Mouse (Mus musculus): Measurements from ENCODE around the gene Cyp4f14. TPM values are rescaled to one million over a fixed set of nuclear protein-coding genes. Genes with fewer than 3 reads are reported as not detected.

Gene Cyp4f14
- polyA plus RNA-seq, 1 experiment from 2014 or later: not detected

- Histone ChIP-seq H3K27me3 (replicated peaks; ENCODE audit: insufficient read depth, low read length) (no peaks in the 10 kb centered on the region), H3K9me3 (ENCODE audit: low read length) (no peaks in the 10 kb centered on the region), H3K27ac (ENCODE audit: low read length) (no peak overlapping the region), H3K36me3 (ENCODE audit: insufficient read depth, low read length) (no peaks in the 10 kb centered on the region; the same call in 1 of the 2 replicates), H3K4me2 (replicated peaks; ENCODE audit: low read depth, low read length) (no peak overlapping the region), H3K4me1 (ENCODE audit: insufficient read depth, low read depth, low read length) (peaks cover 7% of the 10 kb centered on the region; the same call in 1 of the 2 replicates), H3K9ac (replicated peaks; ENCODE audit: low read depth) (no peak overlapping the region; the same call in 1 of the 2 replicates), H3K4me3 (ENCODE audit: low read depth, low read length) (no peak overlapping the region)
- ATAC-seq: no peak
- no peak for TF ChIP-seq CTCF (IDR thresholded peaks at IDR 0.05)
- TF ChIP-seq EP300 (IDR thresholded peaks at IDR 0.05): no peak
- 94% methylated on average over 6 of the region's 6 CpGs for WGBS
- DNase-seq (ENCODE audit: low spot score): no peak
Observed at GRCm38 (mm10) chr17:32889611-32890010, 27.5 kb downstream of the Cyp4f14 start.

GRCm38 (mm10) chr17:32880320-32881218 is 36.6 kb downstream of the Cyp4f14 start:
- Histone ChIP-seq H3K36me3 (ENCODE audit: insufficient read depth, low read length) (peaks cover 12% of the 10 kb centered on the region; the same call in 1 of the 2 replicates), H3K4me1 (ENCODE audit: insufficient read depth, low read depth, low read length) (no peaks in the 10 kb centered on the region; the same call in 1 of the 2 replicates), H3K27ac (ENCODE audit: low read length) (no peak overlapping the region), H3K9ac (replicated peaks; ENCODE audit: low read depth) (no peak overlapping the region), H3K4me3 (ENCODE audit: low read depth, low read length) (no peak overlapping the region), H3K4me2 (replicated peaks; ENCODE audit: low read depth, low read length) (no peak overlapping the region), H3K9me3 (ENCODE audit: low read length) (no peaks in the 10 kb centered on the region), H3K27me3 (replicated peaks; ENCODE audit: insufficient read depth, low read length) (no peaks in the 10 kb centered on the region)
- WGBS: 87% methylated on average over 14 of the region's 14 CpGs
- no peak for ATAC-seq
- TF ChIP-seq EP300 (IDR thresholded peaks at IDR 0.05): no peak
- TF ChIP-seq CTCF (IDR thresholded peaks at IDR 0.05): no peak
- no peak for DNase-seq (ENCODE audit: low spot score)

GRCm38 (mm10) chr17:32878773-32879172 is 38.4 kb downstream of the Cyp4f14 start:
- no peak for DNase-seq (ENCODE audit: low spot score)

GRCm38 (mm10) chr17:32877471-32878171 is 39.5 kb downstream of the Cyp4f14 start:
- H3K27ac ChIP-seq (ENCODE audit: low read length): no peak overlapping the region
- H3K36me3 ChIP-seq (ENCODE audit: insufficient read depth, low read length): no peaks in the 10 kb centered on the region
- H3K9ac ChIP-seq (replicated peaks; ENCODE audit: low read depth): no peak overlapping the region
- H3K4me3 ChIP-seq (ENCODE audit: low read depth, low read length): no peak overlapping the region
- H3K4me1 ChIP-seq (ENCODE audit: insufficient read depth, low read depth, low read length): no peaks in the 10 kb centered on the region; the same call in 1 of the 2 replicates
- no peaks in the 10 kb centered on the region for H3K27me3 ChIP-seq (replicated peaks; ENCODE audit: insufficient read depth, low read length)
- no peak for ATAC-seq
- no peaks in the 10 kb centered on the region for H3K9me3 ChIP-seq (ENCODE audit: low read length)
- 3% methylated on average over 22 of the region's 22 CpGs for WGBS
- peak; percentile 35 for DNase-seq (ENCODE audit: low spot score)
- peak overlapping the region; percentile 25 for H3K4me2 ChIP-seq (replicated peaks; ENCODE audit: low read depth, low read length)
- no peak for TF ChIP-seq CTCF (IDR thresholded peaks at IDR 0.05)
- TF ChIP-seq EP300 (IDR thresholded peaks at IDR 0.05): no peak

More at GRCm38 (mm10) chr17:32878773-32879172, 38.4 kb downstream of the Cyp4f14 start:
- H3K27ac ChIP-seq (ENCODE audit: low read length): no peak overlapping the region
- H3K4me3 ChIP-seq (ENCODE audit: low read depth, low read length): no peak overlapping the region
- WGBS: 85% methylated on average over 11 of the region's 11 CpGs
- no peaks in the 10 kb centered on the region for H3K9me3 ChIP-seq (ENCODE audit: low read length)
- H3K4me1 ChIP-seq (ENCODE audit: insufficient read depth, low read depth, low read length): no peaks in the 10 kb centered on the region; the same call in 1 of the 2 replicates
- TF ChIP-seq CTCF (IDR thresholded peaks at IDR 0.05): no peak
- no peak for TF ChIP-seq EP300 (IDR thresholded peaks at IDR 0.05)
- H3K36me3 ChIP-seq (ENCODE audit: insufficient read depth, low read length): peaks cover 9% of the 10 kb centered on the region; the same call in 1 of the 2 replicates
- H3K27me3 ChIP-seq (replicated peaks; ENCODE audit: insufficient read depth, low read length): no peaks in the 10 kb centered on the region
- no peak for ATAC-seq
- H3K9ac ChIP-seq (replicated peaks; ENCODE audit: low read depth): no peak overlapping the region
- no peak overlapping the region for H3K4me2 ChIP-seq (replicated peaks; ENCODE audit: low read depth, low read length)

GRCm38 (mm10) chr17:32872696-32873095 is 44.4 kb downstream of the Cyp4f14 start:
- TF ChIP-seq EP300 (IDR thresholded peaks at IDR 0.05): no peak
- TF ChIP-seq CTCF (IDR thresholded peaks at IDR 0.05): no peak
- no peak overlapping the region for H3K4me2 ChIP-seq (replicated peaks; ENCODE audit: low read depth, low read length)

GRCm38 (mm10) chr17:32872091-32872490 is 45.1 kb downstream of the Cyp4f14 start:
- Histone ChIP-seq H3K27me3 (replicated peaks; ENCODE audit: insufficient read depth, low read length) (no peaks in the 10 kb centered on the region), H3K4me2 (replicated peaks; ENCODE audit: low read depth, low read length) (no peak overlapping the region)

More at GRCm38 (mm10) chr17:32872696-32873095, 44.4 kb downstream of the Cyp4f14 start:
- H3K27ac ChIP-seq (ENCODE audit: low read length): no peak overlapping the region
- ATAC-seq (no peak), DNase-seq (ENCODE audit: low spot score) (no peak)
- no peaks in the 10 kb centered on the region for H3K36me3 ChIP-seq (ENCODE audit: insufficient read depth, low read length)
- H3K4me3 ChIP-seq (ENCODE audit: low read depth, low read length): no peak overlapping the region
- WGBS: 64% methylated on average over 5 of the region's 5 CpGs
- H3K27me3 ChIP-seq (replicated peaks; ENCODE audit: insufficient read depth, low read length): no peaks in the 10 kb centered on the region
- no peak overlapping the region for H3K9ac ChIP-seq (replicated peaks; ENCODE audit: low read depth)
- no peaks in the 10 kb centered on the region; the same call in 1 of the 2 replicates for H3K4me1 ChIP-seq (ENCODE audit: insufficient read depth, low read depth, low read length)
- H3K9me3 ChIP-seq (ENCODE audit: low read length): no peaks in the 10 kb centered on the region

More at GRCm38 (mm10) chr17:32872091-32872490, 45.1 kb downstream of the Cyp4f14 start:
- TF ChIP-seq EP300 (IDR thresholded peaks at IDR 0.05) (no peak), CTCF (IDR thresholded peaks at IDR 0.05) (no peak)
- DNase-seq (ENCODE audit: low spot score) (no peak), ATAC-seq (no peak)
- Histone ChIP-seq H3K4me3 (ENCODE audit: low read depth, low read length) (no peak overlapping the region), H3K36me3 (ENCODE audit: insufficient read depth, low read length) (no peaks in the 10 kb centered on the region), H3K9me3 (ENCODE audit: low read length) (no peaks in the 10 kb centered on the region), H3K9ac (replicated peaks; ENCODE audit: low read depth) (no peak overlapping the region), H3K4me1 (ENCODE audit: insufficient read depth, low read depth, low read length) (no peaks in the 10 kb centered on the region; the same call in 1 of the 2 replicates), H3K27ac (ENCODE audit: low read length) (no peak overlapping the region)
- WGBS: 79% methylated on average over 4 of the region's 4 CpGs
